Mouse (Mus musculus) liver, postnatal 0 days (tissue): ENCODE data around the gene Pitpnm3.

Source experiments
- CTCF ChIP-seq: sonication (generic); IDR thresholded peaks from 2 replicates; pipeline ENCODE4 v1.5.1; 2016; ENCODE audit warnings: antibody characterized with exemption, low read depth
- EP300 ChIP-seq: IDR thresholded peaks from 2 replicates; pipeline ENCODE4 v1.6.1; 2016; ENCODE audit warnings: antibody characterized with exemption, low read depth, mild to moderate bottlenecking

GRCm38 (mm10) chr11:72070733-72071132, 64.8 kb downstream of the Pitpnm3 start:
- TF ChIP-seq CTCF (no peak), EP300 (no peak)
